Mouse (Mus musculus) ovary, adult 10 weeks (tissue): ENCODE measurements around the gene Tssk3. TPM values are rescaled to one million over a fixed set of nuclear protein-coding genes. Genes with fewer than 3 reads are reported as not detected.

Experiments
- polyA plus RNA-seq: library from polyadenylated mRNA; stranded (reverse); fragments of 350-450 nt; fragmentation: Illumina TruSeq; extraction: RNeasy Lipid Tissue Mini Kit (QIAGEN cat#74804); gene quantifications from one replicate; pipeline ENCODE4 v1.2.3, GENCODE M21; 2014

Tssk3 gene
- polyA plus RNA-seq, result not detected

GRCm38 (mm10) chr4:129490972-129491880 is at the start of gene Tssk3, which contains the start of gene Fam229a:
Tssk3 (minus strand) TSS chr4:129491022.
Fam229a (plus strand) TSS chr4:129491190.

GRCm38 (mm10) chr4:129513086-129513767 is 22.4 kb upstream of the Tssk3 start, which contains the start of gene Marcksl1:
Marcksl1 (plus strand) TSS chr4:129513581.

GRCm38 (mm10) chr4:129461183-129461960 is 29.4 kb downstream of the Tssk3 start, which contains the start of gene Bsdc1:
Bsdc1 (plus strand) TSS chr4:129461581.

GRCm38 (mm10) chr4:129440340-129441063 is 50.3 kb downstream of the Tssk3 start, which contains the start of gene Zbtb8b:
Zbtb8b (minus strand) TSS chr4:129440853.

Other genes with a start within 250 kb of the Tssk3 start
- gene C77080, start 229.6 kb downstream of the Tssk3 start, polyA plus RNA-seq, result 2.3 TPM
- gene Sync, start 203.4 kb downstream of the Tssk3 start, polyA plus RNA-seq, result 4.0 TPM
- 398 TPM for gene Rbbp4, start 155.7 kb downstream of the Tssk3 start, polyA plus RNA-seq
- gene Zbtb8os, start 155.3 kb downstream of the Tssk3 start, polyA plus RNA-seq, result 116 TPM
- gene Zbtb8a, start 112.9 kb downstream of the Tssk3 start, polyA plus RNA-seq, result 4.2 TPM
- gene Zbtb8b, start 50.2 kb downstream of the Tssk3 start, polyA plus RNA-seq, result 18.5 TPM
- gene Bsdc1, start 29.4 kb downstream of the Tssk3 start, polyA plus RNA-seq, result 8.4 TPM
- not detected for gene Fam229a, start 168 bp upstream of the Tssk3 start, polyA plus RNA-seq
- 220 TPM for gene Marcksl1, start 22.6 kb upstream of the Tssk3 start, polyA plus RNA-seq
- gene Hdac1, start 51.7 kb upstream of the Tssk3 start, polyA plus RNA-seq, result 51.0 TPM
- gene Lck, start 82.6 kb upstream of the Tssk3 start, polyA plus RNA-seq, result 0.66 TPM
- gene Fam167b, start 87.5 kb upstream of the Tssk3 start, polyA plus RNA-seq, result 0.94 TPM
- gene Eif3i, start 109.6 kb upstream of the Tssk3 start, polyA plus RNA-seq, result 20.0 TPM
- gene Tmem234, start 109.6 kb upstream of the Tssk3 start, polyA plus RNA-seq, result 29.8 TPM
- gene Dcdc2b, start 123.2 kb upstream of the Tssk3 start, polyA plus RNA-seq, result not detected
- 4.9 TPM for gene Iqcc, start 128.1 kb upstream of the Tssk3 start, polyA plus RNA-seq
- gene Ccdc28b, start 132.9 kb upstream of the Tssk3 start, polyA plus RNA-seq, result 4.1 TPM
- gene Txlna, start 150.0 kb upstream of the Tssk3 start, polyA plus RNA-seq, result 20.1 TPM
- 60.3 TPM for gene Kpna6, start 181.7 kb upstream of the Tssk3 start, polyA plus RNA-seq
- 0.43 TPM for gene Tmem39b, start 205.8 kb upstream of the Tssk3 start, polyA plus RNA-seq